Mouse (Mus musculus) c-Kit-positive CD71-positive TER-119-negative erythroid progenitor cells, embryonic 14.5 days (primary cell): ENCODE data around the gene Ggn.
"Not testable (repeated sequence)": the region's sequence is repeated elsewhere in the genome, so short reads cannot be mapped to it uniquely, and the experiment has no call there.

Experiments used
- DNase-seq: peaks from one replicate; pipeline ENCODE4 v3.0.0-alpha.2; 2013; ENCODE audit warnings: low read depth

Gene Ggn

DNA sequence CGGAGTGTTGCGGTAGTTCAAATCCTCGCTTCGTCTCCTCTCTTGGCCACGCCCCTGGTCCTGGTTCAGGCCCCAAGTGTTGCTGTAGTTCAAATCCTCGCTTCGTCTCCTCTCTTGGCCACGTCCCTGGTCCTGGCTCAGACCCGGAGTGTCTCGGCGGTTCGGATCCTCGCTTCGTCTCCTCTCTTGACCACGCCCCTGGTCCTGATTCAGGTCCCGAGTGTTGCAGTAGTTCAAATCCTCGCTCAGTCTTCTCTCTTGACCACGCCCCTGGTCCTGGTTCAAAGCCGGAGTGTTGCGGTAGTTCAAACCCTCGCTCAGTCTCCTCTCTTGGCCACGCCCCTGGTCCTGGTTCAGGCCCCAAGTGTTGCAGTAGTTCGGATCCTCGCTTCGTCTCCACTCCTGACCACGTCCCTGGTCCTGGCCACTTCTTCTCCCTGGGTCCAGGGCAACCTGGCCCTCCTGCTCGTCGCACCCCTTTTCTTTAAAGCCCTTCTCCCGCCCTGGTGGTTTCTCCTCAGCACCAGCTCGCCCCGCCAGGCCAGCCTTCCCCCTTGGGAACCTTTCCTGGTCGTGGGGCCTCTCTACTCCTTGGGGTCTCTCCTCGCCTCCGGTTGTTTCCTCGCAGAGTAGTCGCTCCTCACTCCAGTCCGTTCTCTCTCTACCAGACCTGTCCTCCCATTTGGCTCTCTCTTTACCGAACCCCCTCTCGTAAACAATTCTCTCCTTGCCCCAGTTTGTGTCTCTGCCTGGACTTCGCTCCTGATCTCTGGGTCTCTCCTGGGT lies 43.0 kb downstream of the Ggn start:
- not testable (repeated sequence) for DNase-seq

DNA sequence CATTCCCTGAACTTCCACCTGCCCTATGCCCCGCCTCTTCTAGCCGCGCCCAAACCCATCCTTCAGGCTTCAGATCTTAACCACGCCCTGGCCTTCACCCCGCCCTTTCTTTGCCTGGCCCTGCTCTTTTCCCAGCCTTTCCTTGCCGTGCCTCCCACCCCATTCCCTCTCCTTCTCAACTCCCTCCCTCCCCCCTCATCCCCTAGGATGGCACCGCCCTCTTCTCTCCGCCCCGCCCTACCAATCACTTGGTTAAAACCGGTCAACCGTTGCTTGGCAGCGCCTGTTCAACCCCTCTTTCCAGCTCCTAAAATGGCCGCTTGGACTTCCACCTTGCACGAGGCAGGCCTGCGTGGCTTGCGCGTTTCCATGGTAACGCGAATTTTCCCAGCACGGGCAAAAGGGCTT lies 43.7 kb downstream of the Ggn start, which contains the start of gene Catsperg1:
Gene Catsperg1, minus strand, starts transcription at position 361 of the 408 bp plus-strand sequence.
- no peak for DNase-seq

DNA sequence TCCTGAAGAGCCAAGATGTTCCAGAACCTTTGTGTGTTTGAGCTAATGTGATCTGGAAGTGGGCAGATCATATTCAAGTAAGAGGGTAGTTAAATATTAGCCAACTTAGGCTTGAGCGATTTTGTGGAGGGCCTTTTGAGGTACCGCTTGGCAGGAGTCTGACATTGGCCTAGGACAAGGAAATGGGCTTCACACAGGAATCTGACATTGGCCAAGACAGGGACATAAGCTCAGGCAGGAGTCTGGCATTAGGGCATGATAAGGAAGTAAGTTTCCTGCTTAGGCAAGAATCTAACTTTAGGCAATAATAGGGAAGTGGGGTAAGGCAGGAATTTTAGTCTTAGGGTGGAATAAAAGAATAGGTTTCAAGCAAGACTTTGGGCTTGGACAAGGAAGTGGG lies 44.2 kb downstream of the Ggn start:
- DNase-seq: no peak

DNA sequence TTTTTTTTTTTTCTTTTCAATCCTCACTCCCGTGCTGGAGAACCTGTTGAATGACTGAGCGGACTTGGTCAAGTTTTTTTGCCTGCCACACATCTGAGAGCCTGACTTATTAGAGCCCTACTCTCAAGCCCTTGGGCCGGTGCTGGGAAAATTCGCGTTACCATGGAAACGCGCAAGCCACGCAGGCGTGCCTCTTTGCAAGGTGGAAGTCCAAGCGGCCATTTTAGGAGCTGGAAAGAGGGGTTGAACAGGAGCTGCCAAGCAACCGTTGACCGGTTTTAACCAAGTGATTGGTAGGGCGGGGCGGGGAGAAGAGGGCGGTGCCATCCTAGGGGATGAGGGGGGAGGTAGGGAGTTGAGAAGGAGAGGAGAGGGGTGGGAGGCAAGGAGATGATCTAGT lies 44.8 kb downstream of the Ggn start:
- DNase-seq: no peak
